ENCODE assay signal across 21 mouse cellular contexts in genomic region chr1:90012168-90012567, GRCm38 (mm10). TPM values are rescaled to one million over a fixed set of nuclear protein-coding genes. Genes with fewer than 3 reads are reported as not detected.
"Had no signal": no experiment of that assay in that cellular context is flagged by ENCODE, and none has a peak within 500 bp of the region (broad histone marks: within the 10 kb centered on the region; RNA-seq: fewer than 3 reads in every experiment).

No protein-coding gene starts in this region.

- H3K27ac ChIP-seq: kidney, embryonic 15.5 days; limb, embryonic 12.5 days; limb, embryonic 15.5 days; liver, embryonic 14.5 days; macrophage; midbrain, embryonic 12.5 days; midbrain, embryonic 15.5 days; neural tube, embryonic 12.5 days; neural tube, embryonic 15.5 days; stomach, postnatal 0 days had no signal

- H3K4me3 ChIP-seq: kidney, embryonic 15.5 days; limb, embryonic 12.5 days; limb, embryonic 15.5 days; midbrain, embryonic 12.5 days; midbrain, embryonic 15.5 days; neural tube, embryonic 12.5 days; neural tube, embryonic 15.5 days had no signal

- ATAC-seq: liver, postnatal 0 days; lung, postnatal 0 days; midbrain, embryonic 15.5 days had no signal

- H3K36me3 ChIP-seq: kidney, embryonic 15.5 days; limb, embryonic 12.5 days; limb, embryonic 15.5 days; midbrain, embryonic 12.5 days; midbrain, embryonic 15.5 days; neural tube, embryonic 12.5 days; neural tube, embryonic 15.5 days had no signal

- DNase-seq: kidney, postnatal 10 days; liver, postnatal 0 days; right cerebral cortex, adult 18-20 months; right cerebral cortex, postnatal 14 days; right cerebral cortex, postnatal 4 days had no signal

- H3K9me3 ChIP-seq: kidney, embryonic 15.5 days; limb, embryonic 15.5 days; midbrain, embryonic 12.5 days; midbrain, embryonic 15.5 days; neural tube, embryonic 12.5 days; neural tube, embryonic 15.5 days had no signal

- H3K4me1 ChIP-seq: kidney, embryonic 15.5 days; limb, embryonic 12.5 days; limb, embryonic 15.5 days; midbrain, embryonic 12.5 days; midbrain, embryonic 15.5 days had no signal

- H3K27me3 ChIP-seq: midbrain, embryonic 15.5 days; neural tube, embryonic 12.5 days; neural tube, embryonic 15.5 days had no signal

- H3K4me2 ChIP-seq: kidney, embryonic 15.5 days; limb, embryonic 12.5 days; limb, embryonic 15.5 days; liver, embryonic 11.5 days; lung, embryonic 14.5 days; midbrain, embryonic 12.5 days; midbrain, embryonic 15.5 days; neural tube, embryonic 12.5 days; neural tube, embryonic 15.5 days had no signal

- H3K9ac ChIP-seq: kidney, embryonic 15.5 days; limb, embryonic 12.5 days; limb, embryonic 15.5 days; liver, embryonic 14.5 days; liver, postnatal 0 days; lung, embryonic 14.5 days; midbrain, embryonic 12.5 days; midbrain, embryonic 15.5 days; neural tube, embryonic 12.5 days; neural tube, embryonic 15.5 days had no signal

RNA-seq across cellular contexts. Expression of gene Asb18, which starts 2.3 kb away (rescaled TPM):
- total RNA-seq: megakaryocyte, adult 5-6 weeks had no signal
- polyA plus RNA-seq: liver, embryonic 11.5 days; liver, embryonic 14.5 days; liver, postnatal 0 days; lung, embryonic 14.5 days; lung, postnatal 0 days; macrophage; stomach, embryonic 14.5 days; stomach, postnatal 0 days; thymus, postnatal 0 days had no signal
